Mouse (Mus musculus): ENCODE data around the gene Cdt1.

DNA sequence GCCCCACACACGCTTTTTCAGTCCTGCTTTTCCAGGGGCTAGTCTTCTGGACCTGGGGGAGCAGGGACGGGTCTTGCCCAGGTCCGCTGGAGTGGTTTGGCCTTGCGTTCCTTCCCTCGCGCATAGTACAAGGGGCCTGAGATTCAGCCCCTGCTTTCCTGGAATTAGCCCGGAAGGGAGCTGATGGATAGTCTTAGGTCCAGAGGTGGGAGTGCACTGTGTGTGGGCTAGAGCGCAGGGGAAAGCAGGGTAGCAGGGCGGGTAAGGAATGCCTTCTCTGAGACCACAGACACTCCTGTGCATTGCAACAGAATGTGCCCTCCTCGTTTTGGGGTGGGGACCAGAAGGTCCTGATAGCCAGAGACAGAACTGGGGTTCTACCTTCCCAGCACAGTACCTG, 9.3 kb downstream of the Cdt1 start:
- TF ChIP-seq CTCF (IDR thresholded peaks at IDR 0.05; ENCODE audit: low read depth, low read length) (no peak), TAL1 (conservative IDR thresholded peaks at IDR 0.05; ENCODE audit: low read depth, low read length) (no peak), GATA1 (IDR thresholded peaks at IDR 0.05; ENCODE audit: borderline replicate concordance, low read length) (no peak), POLR2AphosphoS5 (IDR thresholded peaks at IDR 0.05; ENCODE audit: insufficient replicate concordance, low read depth, low read length) (no peak), GATA2 (IDR thresholded peaks at IDR 0.05; ENCODE audit: borderline replicate concordance, low read depth, low read length) (no peak)

Data from G1E (cell line).